Mouse (Mus musculus) c-Kit-negative CD71-positive TER-119-positive erythroid progenitor cells, embryonic 14.5 days (primary cell): ENCODE measurements around the gene Ankrd39.

Experiments used
- DNase-seq: peaks from one replicate; pipeline ENCODE4 v3.0.0-alpha.2; 2013; ENCODE audit warnings: low read depth, low spot score

Gene Ankrd39

DNA sequence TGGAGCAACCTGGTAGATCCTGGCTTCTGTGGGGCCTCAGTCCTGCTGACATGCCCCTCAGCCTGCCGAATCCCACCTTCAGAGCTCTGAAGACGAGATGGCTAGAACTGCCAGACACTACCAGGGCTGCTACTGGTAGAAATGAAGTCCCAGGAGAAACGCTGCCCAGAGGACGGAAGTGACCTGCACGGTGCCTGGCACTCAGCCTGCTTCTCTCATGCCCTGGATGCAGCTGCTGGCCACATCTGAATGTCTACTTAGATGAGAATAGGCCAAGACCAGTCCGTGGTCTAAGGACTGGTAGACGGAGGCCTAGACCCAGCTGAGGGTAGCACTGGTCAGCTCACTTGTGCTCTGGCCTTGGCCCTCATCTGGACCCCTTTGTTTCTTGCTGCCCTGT, 16.3 kb downstream of the Ankrd39 start:
- no peak for DNase-seq

DNA sequence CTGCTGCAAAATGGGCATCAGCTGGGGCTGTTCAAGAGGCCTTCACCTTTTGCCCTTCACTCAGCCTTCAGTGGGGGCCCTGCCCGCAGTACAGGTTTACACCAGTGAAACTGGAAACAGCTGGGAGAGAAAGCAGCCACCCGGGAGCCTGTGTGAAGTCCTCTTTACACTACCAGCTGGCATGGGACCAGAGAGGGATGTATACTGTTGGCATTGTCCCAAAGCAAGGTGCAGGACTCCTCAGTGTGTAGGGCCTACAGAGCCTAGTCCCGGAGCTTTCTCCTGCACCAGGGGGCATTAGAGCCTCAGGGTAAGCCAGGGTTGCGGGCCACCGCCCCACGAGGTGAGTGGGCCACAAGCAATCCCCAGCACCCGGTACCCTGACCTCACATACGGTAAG, 16.8 kb downstream of the Ankrd39 start:
- no peak for DNase-seq

- DNase-seq = no peak
These were observed 17.4 kb downstream of the Ankrd39 start for GRCm38 (mm10) chr1:36529875-36530274.

DNA sequence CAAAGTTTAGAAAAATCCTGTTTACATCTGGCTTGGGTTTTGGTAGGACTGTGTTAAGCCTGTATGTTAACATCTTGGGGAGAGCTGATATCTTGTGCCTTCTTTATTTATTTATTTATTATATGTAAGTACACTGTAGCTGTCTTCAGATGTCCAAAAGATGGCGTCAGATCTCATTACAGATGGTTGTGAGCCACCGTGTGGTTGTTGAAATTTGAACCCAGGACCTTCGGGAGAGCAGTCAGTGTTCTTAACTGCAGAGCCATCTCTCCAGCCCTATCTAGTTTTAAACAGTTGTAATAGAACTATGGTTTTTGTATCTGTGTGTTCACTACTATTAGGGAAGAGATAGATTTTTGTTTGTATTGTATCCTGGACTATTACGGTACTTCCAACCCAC, 18.0 kb downstream of the Ankrd39 start:
- no peak for DNase-seq

- DNase-seq = no peak
These were observed 18.9 kb downstream of the Ankrd39 start for GRCm38 (mm10) chr1:36528351-36528750.

DNA sequence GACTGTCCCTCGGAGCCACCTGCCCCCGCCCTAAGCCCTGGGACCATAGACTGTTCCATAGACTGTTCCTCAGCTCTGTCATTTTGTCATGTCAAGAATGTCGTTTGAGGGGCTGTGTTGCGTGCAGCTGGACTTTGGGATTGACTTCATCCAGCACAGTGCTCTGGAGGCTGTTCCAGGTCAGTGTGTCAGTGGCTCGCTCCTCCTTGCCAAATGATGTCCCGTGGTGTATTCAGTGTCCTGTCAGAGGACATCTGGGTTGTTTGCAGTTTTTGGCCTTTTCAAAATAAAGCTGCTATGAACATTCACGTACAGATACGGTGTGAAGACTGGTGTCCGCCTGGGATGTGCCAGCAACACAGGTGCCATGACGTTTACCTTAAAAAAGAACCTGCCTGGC, 20.3 kb downstream of the Ankrd39 start:
- no peak for DNase-seq

- DNase-seq = no peak
These were observed 21.5 kb downstream of the Ankrd39 start for GRCm38 (mm10) chr1:36525774-36526173.

GRCm38 (mm10) chr1:36524058-36524457, 23.2 kb downstream of the Ankrd39 start:
- no peak for DNase-seq

DNA sequence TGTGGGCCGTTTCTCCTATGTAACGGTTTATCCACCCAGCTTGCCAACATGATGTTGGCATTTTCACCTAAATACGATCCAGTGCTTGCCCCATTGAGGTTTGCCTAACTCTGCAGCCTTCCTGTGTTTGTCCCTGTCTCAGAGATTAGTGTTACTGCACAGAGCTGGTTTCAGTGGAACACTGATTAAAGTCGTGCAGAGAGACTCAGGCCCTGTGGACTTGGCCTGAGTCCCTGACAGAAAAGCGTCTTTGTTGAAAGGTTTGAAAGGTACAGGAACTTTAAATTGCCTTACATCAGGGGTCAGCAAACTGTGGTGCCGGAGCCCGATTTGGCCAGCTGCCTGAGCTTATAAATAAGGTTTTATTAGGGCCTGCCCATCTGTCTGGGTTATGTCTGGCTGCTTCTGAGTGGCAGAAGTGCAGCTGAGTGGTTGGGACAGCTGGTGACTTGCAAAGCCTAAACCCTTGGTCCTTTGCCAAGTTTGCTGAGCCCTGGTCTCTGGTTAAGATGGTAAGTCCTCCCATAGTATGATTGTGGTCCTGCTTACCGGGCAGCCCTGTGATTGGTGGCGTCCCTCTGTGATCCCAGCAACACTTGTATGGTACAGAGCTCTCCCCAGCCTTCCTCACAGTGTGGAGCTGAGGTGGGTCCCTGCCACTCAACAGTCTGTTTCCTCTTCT, 23.8 kb downstream of the Ankrd39 start:
- no peak for DNase-seq

DNA sequence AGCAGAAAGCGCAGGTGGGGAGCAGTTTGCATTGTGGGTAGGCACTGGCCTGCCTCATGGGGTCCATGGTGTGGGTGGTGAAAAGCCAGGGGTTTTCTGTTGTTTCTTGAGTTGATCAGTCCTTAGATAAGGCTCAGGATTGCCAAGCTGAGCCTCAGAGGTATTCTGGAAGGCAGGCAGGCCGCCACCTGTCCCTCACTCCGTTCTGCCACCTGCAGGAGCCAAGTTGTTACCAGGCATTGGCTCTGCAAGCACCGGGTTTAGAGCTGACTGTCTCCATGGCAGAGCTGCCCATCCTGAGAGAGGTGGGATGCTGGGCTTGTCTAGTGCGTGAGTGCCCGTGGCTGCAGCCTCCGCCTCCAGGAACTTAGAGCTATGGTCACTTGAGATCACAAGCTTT, 25.0 kb downstream of the Ankrd39 start:
- DNase-seq = no peak

- DNase-seq = no peak
These were observed 27.6 kb downstream of the Ankrd39 start for GRCm38 (mm10) chr1:36519626-36520025.

- no peak for DNase-seq
These were observed 29.0 kb downstream of the Ankrd39 start for GRCm38 (mm10) chr1:36518259-36518658.

DNA sequence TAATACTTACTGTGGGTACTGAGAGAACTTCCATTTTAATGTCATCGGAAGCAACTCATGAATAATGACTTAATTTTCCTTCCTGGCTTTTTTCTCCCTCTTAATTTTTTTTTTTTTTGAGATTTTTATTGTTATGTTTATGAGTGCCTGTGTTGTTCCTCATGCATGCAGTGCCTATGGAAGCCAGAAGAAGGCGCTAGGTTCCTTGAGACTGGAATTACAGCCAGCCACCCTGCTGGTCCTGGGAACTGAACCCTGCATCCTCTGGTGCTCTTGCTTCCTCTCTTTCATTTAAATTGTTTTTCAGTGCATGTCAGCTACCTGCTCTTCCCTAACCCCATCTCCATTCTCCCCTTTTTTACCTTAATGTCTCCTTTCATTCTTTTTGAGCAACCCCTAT, 33.5 kb downstream of the Ankrd39 start:
- no peak for DNase-seq

GRCm38 (mm10) chr1:36513310-36513709, 33.9 kb downstream of the Ankrd39 start:
- DNase-seq = no peak

- no peak for DNase-seq
These were observed 34.3 kb downstream of the Ankrd39 start for GRCm38 (mm10) chr1:36512966-36513280.

GRCm38 (mm10) chr1:36512089-36512965, 34.9 kb downstream of the Ankrd39 start:
- no peak for DNase-seq

DNA sequence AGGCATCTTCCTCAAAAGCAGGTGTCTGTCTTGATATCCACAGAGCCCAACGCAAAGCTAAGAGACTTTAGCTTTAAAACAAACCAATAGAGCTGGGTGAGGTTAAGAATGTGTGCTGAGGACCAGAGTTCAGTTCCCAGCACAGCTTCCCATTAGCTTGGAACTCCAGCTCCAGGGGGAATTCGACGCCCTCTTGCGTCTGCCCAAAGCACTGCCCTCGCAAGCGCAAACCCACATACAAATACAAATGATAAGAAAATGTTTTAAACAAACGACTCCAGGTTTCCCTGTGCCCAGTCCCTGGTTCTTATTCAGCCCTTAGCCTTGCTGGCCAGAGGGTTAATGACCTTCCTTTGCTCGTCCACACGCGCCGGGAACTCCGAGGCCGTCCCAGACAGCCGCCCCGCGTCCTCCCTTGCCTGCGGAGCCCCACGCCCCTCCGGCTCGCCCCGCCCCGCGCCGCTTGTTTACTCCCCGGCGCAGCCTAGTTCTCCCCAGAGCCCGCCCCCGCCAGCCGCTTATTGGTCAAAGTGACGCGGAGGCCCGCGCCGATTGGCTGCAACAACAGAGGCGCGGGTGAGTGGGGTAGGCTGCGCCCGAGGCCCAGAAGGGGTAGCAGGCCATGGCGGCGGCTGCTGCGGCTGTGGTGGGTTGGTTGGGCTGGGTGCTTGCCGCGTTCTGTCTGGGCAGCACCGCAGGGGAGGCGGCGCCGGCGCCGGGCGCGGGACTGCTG, 35.8 kb downstream of the Ankrd39 start, which contains the start of gene Cnnm3:
Gene Cnnm3, plus strand, starts transcription at position 579 of the 733 bp plus-strand sequence.
- peak; percentile 95 for DNase-seq

GRCm38 (mm10) chr1:36508238-36508637, 39.0 kb downstream of the Ankrd39 start:
- no peak for DNase-seq

DNA sequence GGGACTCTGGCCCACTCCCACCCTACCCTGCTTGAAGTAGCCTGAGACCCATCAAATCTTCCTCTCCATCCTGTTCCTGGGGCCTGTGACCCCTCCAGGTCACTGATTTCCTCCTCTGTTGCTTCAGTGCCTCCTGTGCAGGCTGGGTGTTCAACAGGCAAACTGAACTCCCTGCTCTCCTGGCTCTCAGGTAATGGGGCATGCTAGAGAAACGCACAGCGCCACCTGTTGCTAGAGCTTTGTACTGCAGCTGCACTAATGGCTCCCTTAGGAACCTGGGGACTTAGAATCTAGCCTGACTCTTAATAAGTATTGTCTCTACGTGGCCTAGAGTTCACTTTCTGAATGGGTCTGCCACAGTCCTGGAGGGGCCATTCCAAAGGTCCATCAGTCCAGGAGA, 46.0 kb downstream of the Ankrd39 start:
- peak; percentile 55 for DNase-seq

DNA sequence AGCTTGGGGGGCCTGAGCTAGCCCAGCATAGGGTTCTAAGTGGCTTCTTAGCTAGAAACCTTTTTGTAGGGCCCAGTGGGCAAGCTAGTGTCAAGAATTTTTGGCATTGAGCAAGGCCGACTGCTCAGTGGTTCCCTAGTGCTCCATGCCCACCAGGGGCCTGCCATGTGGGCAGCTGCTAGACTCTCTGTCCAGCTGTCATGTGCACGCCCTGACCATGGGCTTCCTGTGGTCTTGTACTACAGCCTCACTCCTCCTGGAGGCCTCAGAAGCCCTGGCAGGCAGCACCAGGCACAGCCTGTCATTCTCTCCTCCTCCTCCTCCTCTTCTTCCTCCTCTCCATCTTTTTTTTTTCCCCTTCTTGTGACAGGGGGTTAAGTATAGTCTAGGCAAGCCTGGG, 49.9 kb downstream of the Ankrd39 start:
- DNase-seq = no peak

DNA sequence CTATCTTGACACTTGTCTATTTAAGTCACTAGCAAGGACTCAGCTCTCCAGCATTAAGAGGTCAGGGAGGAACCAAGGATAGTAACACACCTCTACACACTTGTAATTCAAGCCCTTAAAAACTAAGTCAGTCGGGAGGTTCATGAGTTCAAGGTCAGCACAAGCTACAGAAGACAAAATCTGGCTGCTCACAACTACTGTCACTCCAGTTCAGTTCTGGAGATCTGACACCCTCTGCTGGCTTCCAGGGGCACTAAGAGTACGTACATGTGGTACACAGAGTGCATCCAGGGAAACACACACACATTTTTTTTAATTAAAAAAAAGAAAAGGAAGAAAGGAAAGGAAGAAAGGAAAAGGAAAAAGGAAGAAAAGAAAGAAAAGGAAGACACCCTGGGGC, 50.5 kb downstream of the Ankrd39 start:
- no peak for DNase-seq

DNA sequence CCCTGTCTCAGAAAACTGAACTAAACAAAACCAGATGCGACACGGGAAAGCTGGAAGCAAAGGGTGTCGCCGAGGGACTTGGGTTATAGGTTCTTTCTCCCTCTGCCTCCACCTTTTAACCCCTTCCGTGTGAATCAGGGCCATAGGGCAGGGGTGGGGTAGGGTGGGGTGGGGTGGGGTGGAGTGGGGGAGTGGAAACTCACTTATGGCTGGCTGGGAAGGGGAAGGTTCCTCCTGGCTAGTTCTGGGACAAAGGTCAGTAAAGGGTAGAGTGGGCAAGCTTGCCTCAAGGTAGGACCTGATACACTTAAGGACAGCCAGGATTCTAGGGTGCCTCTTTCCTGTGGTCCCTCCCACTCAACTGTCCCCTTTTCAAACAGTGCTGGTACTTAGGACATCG, 53.9 kb downstream of the Ankrd39 start:
- DNase-seq = no peak
